Comparison of ENCODE assay signal across 7 mouse cellular contexts in the genomic region with DNA sequence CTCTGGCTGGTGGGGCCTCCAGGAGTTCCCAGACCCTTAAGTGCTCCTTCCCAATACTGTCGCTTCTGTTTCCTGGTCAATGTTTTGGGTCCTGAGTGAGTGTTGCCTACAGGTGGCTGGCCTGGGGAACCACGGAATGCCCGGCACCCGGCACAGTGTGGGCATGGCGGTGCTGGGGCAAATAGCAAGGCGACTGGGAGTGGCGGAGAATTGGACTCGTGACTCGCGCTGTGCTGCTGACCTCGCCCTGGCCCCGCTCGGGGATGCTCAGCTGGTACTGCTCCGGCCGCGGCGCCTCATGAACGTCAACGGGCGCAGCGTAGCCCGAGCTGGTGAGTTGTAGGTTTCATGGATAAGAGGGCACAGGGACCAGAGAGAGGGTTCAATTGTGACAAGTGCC. TPM values are rescaled to one million over a fixed set of nuclear protein-coding genes. Genes with fewer than 3 reads are reported as not detected.
DNase-seq lines count a peak whose midpoint lies in the region; ATAC-seq and TF ChIP-seq lines count a peak whose summit lies in the region.

No protein-coding gene starts in this region.

- no peaks in the 10 kb centered on the region for H3K9me3 ChIP-seq in limb, embryonic 12.5 days
- no peaks in the 10 kb centered on the region for H3K9me3 ChIP-seq in stomach, postnatal 0 days (ENCODE audit: control insufficient read depth, low read length)

- H3K4me1 ChIP-seq in testis, adult 2 months (ENCODE audit: control insufficient read depth, insufficient read depth, low read length): peaks cover 9% of the 10 kb centered on the region
- peaks cover 15% of the 10 kb centered on the region for H3K4me1 ChIP-seq in limb, embryonic 12.5 days (replicated peaks)
- H3K4me1 ChIP-seq in stomach, postnatal 0 days (replicated peaks; ENCODE audit: control insufficient read depth, insufficient read depth): 0 out of 2 replicates have a peak, but pooled peaks cover 4% of the 10 kb centered on the region

- peak overlapping the region; percentile 95 for H3K4me3 ChIP-seq in testis, adult 2 months (ENCODE audit: control insufficient read depth, low read depth, low read length)
- H3K4me3 ChIP-seq in limb, embryonic 12.5 days (replicated peaks): peak overlapping the region; percentile 53
- peak overlapping the region; percentile 47 for H3K4me3 ChIP-seq in stomach, postnatal 0 days (ENCODE audit: low read depth, low read length)

- TF ChIP-seq EP300 in stomach, postnatal 0 days (optimal IDR thresholded peaks at IDR 0.05): no peak

- H3K27me3 ChIP-seq in testis, adult 2 months (ENCODE audit: control insufficient read depth, insufficient read depth, low read length): no peaks in the 10 kb centered on the region
- peaks cover 6% of the 10 kb centered on the region for H3K27me3 ChIP-seq in limb, embryonic 12.5 days
- H3K27me3 ChIP-seq in stomach, postnatal 0 days (ENCODE audit: control insufficient read depth, insufficient read depth, low read length): no peaks in the 10 kb centered on the region

- H3K9ac ChIP-seq in limb, embryonic 12.5 days (replicated peaks): peak overlapping the region; percentile 57
- H3K9ac ChIP-seq in stomach, postnatal 0 days (ENCODE audit: low read length): peak overlapping the region; percentile 56

- 19% methylated on average over 22 of the region's 22 CpGs for WGBS in limb, embryonic 12.5 days
- 28% methylated on average over 22 of the region's 22 CpGs for WGBS in stomach, postnatal 0 days

- TF ChIP-seq POLR2A in testis, adult 2 months (IDR thresholded peaks at IDR 0.05; ENCODE audit: control insufficient read depth, low read depth, low read length): no peak

- H3K36me3 ChIP-seq in testis, adult 2 months (ENCODE audit: control insufficient read depth, insufficient read depth, low read length): no peaks in the 10 kb centered on the region
- H3K36me3 ChIP-seq in limb, embryonic 12.5 days: no peaks in the 10 kb centered on the region
- no peaks in the 10 kb centered on the region for H3K36me3 ChIP-seq in stomach, postnatal 0 days (ENCODE audit: control insufficient read depth, insufficient read depth, low read length)

- H3K4me2 ChIP-seq in limb, embryonic 12.5 days: peak overlapping the region; percentile 80
- H3K4me2 ChIP-seq in stomach, postnatal 0 days (replicated peaks; ENCODE audit: low read depth): peak overlapping the region; percentile 70

- H3K27ac ChIP-seq in testis, adult 2 months (ENCODE audit: control insufficient read depth, insufficient read depth, low read depth, low read length): no peak overlapping the region; the same call in 1 of the 2 replicates
- H3K27ac ChIP-seq in limb, embryonic 12.5 days: no peak overlapping the region
- H3K27ac ChIP-seq in stomach, postnatal 0 days (replicated peaks): no peak overlapping the region

- 0 out of 2 replicates have a peak, but pooled peaks have one; percentile 21 for ATAC-seq in erythroblast, adult 5-6 weeks (replicated peaks; ENCODE audit: low FRiP score, poor library complexity, severe bottlenecking)
- ATAC-seq in limb, embryonic 12.5 days (ENCODE audit: insufficient number of reproducible peaks, insufficient read depth, low FRiP score, low TSS enrichment, low read depth): no peak
- no peak for ATAC-seq in stomach, postnatal 0 days (ENCODE audit: low FRiP score, low TSS enrichment)

- TF ChIP-seq CTCF in testis, adult 2 months (IDR thresholded peaks at IDR 0.05; ENCODE audit: control insufficient read depth, insufficient read depth, insufficient replicate concordance, low read depth, low read length): no peak
- no peak for TF ChIP-seq CTCF in stomach, postnatal 0 days (IDR thresholded peaks at IDR 0.05; ENCODE audit: low read depth)

- DNase-seq in testis, postnatal 10 days (ENCODE audit: low spot score): no peak
- DNase-seq in stomach, postnatal 0 days (ENCODE audit: low spot score): peak; percentile 48
- no peak for DNase-seq in adrenal gland, adult 18-20 months (ENCODE audit: low spot score in 2 of 2)
- no peak for DNase-seq in frontal cortex, postnatal 25 days (ENCODE audit: low spot score in 2 of 2)

RNA-seq across cellular contexts. Expression of gene Ptrh1, which starts 0.6 kb away (rescaled TPM):
- 24.7 and 34.2 TPM in 2 replicates for polyA plus RNA-seq in testis, adult 2 months (2012; rRNA removed)
- total RNA-seq in erythroblast, adult 5-6 weeks (2015; ENCODE audit: low replicate concordance): 2.5 TPM in 1 of 2 replicates, not detected in the other
- not detected in 2 replicates for total RNA-seq in erythroblast, adult 5-6 weeks (2017; ENCODE audit: low replicate concordance)
- polyA plus RNA-seq in limb, embryonic 12.5 days (2016; fragmentation: Nextera tagmentation; extraction: Ambion mirVana): 3.8 and 4.2 TPM in 2 replicates
- 7.6 and 10.1 TPM in 2 replicates for polyA plus RNA-seq in stomach, postnatal 0 days (2015; fragmentation: Nextera tagmentation; extraction: Ambion mirVana)
- total RNA-seq in adrenal gland, adult 18-20 months (2021): 1 to 10 TPM; 5.4 to 9.9 TPM

RNA-seq across cellular contexts. Expression of gene Ttc16, which starts 0.8 kb away (rescaled TPM):
- 132 and 146 TPM in 2 replicates for polyA plus RNA-seq in testis, adult 2 months (2012; rRNA removed)
- total RNA-seq in erythroblast, adult 5-6 weeks (2015; ENCODE audit: low replicate concordance): not detected in 2 replicates
- not detected in 2 replicates for total RNA-seq in erythroblast, adult 5-6 weeks (2017; ENCODE audit: low replicate concordance)
- polyA plus RNA-seq in limb, embryonic 12.5 days (2016; fragmentation: Nextera tagmentation; extraction: Ambion mirVana): 0.28 and 0.35 TPM in 2 replicates
- polyA plus RNA-seq in stomach, postnatal 0 days (2015; fragmentation: Nextera tagmentation; extraction: Ambion mirVana): 0.05 and 0.06 TPM in 2 replicates
- under 1 TPM; 0.13 to 0.26 TPM for total RNA-seq in adrenal gland, adult 18-20 months (2021)

RNA-seq across cellular contexts. Expression of gene Cfap157, which starts 8.0 kb away (rescaled TPM):
- 51.6 and 54.7 TPM in 2 replicates for polyA plus RNA-seq in testis, adult 2 months (2012; rRNA removed)
- not detected in 2 replicates for total RNA-seq in erythroblast, adult 5-6 weeks (2015; ENCODE audit: low replicate concordance)
- total RNA-seq in erythroblast, adult 5-6 weeks (2017; ENCODE audit: low replicate concordance): not detected in 2 replicates
- 0.35 and 1.2 TPM in 2 replicates for polyA plus RNA-seq in limb, embryonic 12.5 days (2016; fragmentation: Nextera tagmentation; extraction: Ambion mirVana)
- polyA plus RNA-seq in stomach, postnatal 0 days (2015; fragmentation: Nextera tagmentation; extraction: Ambion mirVana): 0.63 and 1.1 TPM in 2 replicates
- total RNA-seq in adrenal gland, adult 18-20 months (2021): under 1 TPM in 1 of 2 experiments, not detected in 1; 0.16 TPM

RNA-seq across cellular contexts. Expression of gene Tor2a, which starts 19.2 kb away (rescaled TPM):
- 17.9 and 18.3 TPM in 2 replicates for polyA plus RNA-seq in testis, adult 2 months (2012; rRNA removed)
- 10.4 and 11.3 TPM in 2 replicates for total RNA-seq in erythroblast, adult 5-6 weeks (2015; ENCODE audit: low replicate concordance)
- 4.7 and 8.8 TPM in 2 replicates for total RNA-seq in erythroblast, adult 5-6 weeks (2017; ENCODE audit: low replicate concordance)
- polyA plus RNA-seq in limb, embryonic 12.5 days (2016; fragmentation: Nextera tagmentation; extraction: Ambion mirVana): 58.8 and 62.7 TPM in 2 replicates
- 45.9 and 50.3 TPM in 2 replicates for polyA plus RNA-seq in stomach, postnatal 0 days (2015; fragmentation: Nextera tagmentation; extraction: Ambion mirVana)
- 10 to 100 TPM; 18.2 to 22.3 TPM for total RNA-seq in adrenal gland, adult 18-20 months (2021)

RNA-seq across cellular contexts. Expression of gene 6330409D20Rik, which starts 35.4 kb away (rescaled TPM):
- 0.10 and 0.16 TPM in 2 replicates for polyA plus RNA-seq in testis, adult 2 months (2012; rRNA removed)
- total RNA-seq in erythroblast, adult 5-6 weeks (2015; ENCODE audit: low replicate concordance): not detected in 2 replicates
- not detected in 2 replicates for total RNA-seq in erythroblast, adult 5-6 weeks (2017; ENCODE audit: low replicate concordance)
- polyA plus RNA-seq in limb, embryonic 12.5 days (2016; fragmentation: Nextera tagmentation; extraction: Ambion mirVana): not detected in 2 replicates
- not detected in 2 replicates for polyA plus RNA-seq in stomach, postnatal 0 days (2015; fragmentation: Nextera tagmentation; extraction: Ambion mirVana)
- total RNA-seq in adrenal gland, adult 18-20 months (2021): not detected

Comparison
In these comparisons a context has a peak if more than half of its experiments do, and no peak if none do; other contexts are left out.
1. RNA of gene Ttc16, which starts 0.8 kb away (polyA plus RNA-seq): 132 to 146 TPM in testis, adult 2 months; 0.28 to 0.35 TPM in limb, embryonic 12.5 days and 0.05 to 0.06 TPM in stomach, postnatal 0 days; every median in the first group is over 10 times any median in the second.
2. RNA of gene Cfap157, which starts 8.0 kb away (polyA plus RNA-seq): 51.6 to 54.7 TPM in testis, adult 2 months; 0.35 to 1.2 TPM in limb, embryonic 12.5 days and 0.63 to 1.1 TPM in stomach, postnatal 0 days; every median in the first group is over 10 times any median in the second.
3. Peak in every context shown above with its lines, with median percentiles within 50 percentile points of each other: H3K4me3 ChIP-seq.